Mouse (Mus musculus): ENCODE results near the gene Ocel1. TPM values are rescaled to one million over a fixed set of nuclear protein-coding genes. Genes with fewer than 3 reads are reported as not detected.
A peak's percentile ranks its signal among the peaks of the same experiment; 100 is the strongest.

The Ocel1 gene
- polyA plus RNA-seq, 2 experiments, result 3.8 to 4.2 TPM

- Histone ChIP-seq H3K36me3 (ENCODE audit: control insufficient read depth, insufficient read depth, low read length) (no peaks in the 10 kb centered on the region), H3K27me3 (ENCODE audit: control insufficient read depth, insufficient read depth, low read length) (no peaks in the 10 kb centered on the region), H3K27ac (replicated peaks; ENCODE audit: low read depth, low read length) (no peak overlapping the region), H3K9me3 (ENCODE audit: control insufficient read depth, low read length) (no peaks in the 10 kb centered on the region), H3K9ac (ENCODE audit: low read depth, low read length, severe bottlenecking) (no peak overlapping the region), H3K4me3 (replicated peaks; ENCODE audit: low read length) (no peak overlapping the region), H3K4me1 (ENCODE audit: control insufficient read depth, insufficient read depth, low read length) (peaks cover 2% of the 10 kb centered on the region; the same call in 1 of the 2 replicates), H3K4me2 (replicated peaks; ENCODE audit: low read depth, low read length, severe bottlenecking) (no peak overlapping the region)
- ATAC-seq (ENCODE audit: low FRiP score, low read depth) (no peak), DNase-seq (ENCODE audit: low spot score) (no peak)
- WGBS, result 78% methylated on average over 5 of the region's 5 CpGs
- no peak for TF ChIP-seq POLR2A (IDR thresholded peaks at IDR 0.05; ENCODE audit: borderline replicate concordance, extremely low read depth, insufficient read depth, insufficient read length)
Observed at GRCm38 (mm10) chr8:71392391-71392790, 21.3 kb downstream of the Ocel1 start.

GRCm38 (mm10) chr8:71392871-71393270, 21.8 kb downstream of the Ocel1 start:
- no peak overlapping the region for H3K27ac ChIP-seq (replicated peaks; ENCODE audit: low read depth, low read length)
- ATAC-seq (ENCODE audit: low FRiP score, low read depth) (no peak), DNase-seq (ENCODE audit: low spot score) (peak; percentile 57)
- peaks cover 5% of the 10 kb centered on the region; the same call in 1 of the 2 replicates for H3K4me1 ChIP-seq (ENCODE audit: control insufficient read depth, insufficient read depth, low read length)
- no peak overlapping the region for H3K4me3 ChIP-seq (replicated peaks; ENCODE audit: low read length)
- no peaks in the 10 kb centered on the region for H3K36me3 ChIP-seq (ENCODE audit: control insufficient read depth, insufficient read depth, low read length)
- H3K4me2 ChIP-seq (replicated peaks; ENCODE audit: low read depth, low read length, severe bottlenecking), result 0 out of 2 replicates have a peak overlapping the region, but pooled peaks have one; percentile 15
- H3K9ac ChIP-seq (ENCODE audit: low read depth, low read length, severe bottlenecking), result no peak overlapping the region
- TF ChIP-seq POLR2A (IDR thresholded peaks at IDR 0.05; ENCODE audit: borderline replicate concordance, extremely low read depth, insufficient read depth, insufficient read length), result no peak
- WGBS, result 9% methylated on average over 3 of the region's 3 CpGs
- no peaks in the 10 kb centered on the region for H3K27me3 ChIP-seq (ENCODE audit: control insufficient read depth, insufficient read depth, low read length)
- no peaks in the 10 kb centered on the region for H3K9me3 ChIP-seq (ENCODE audit: control insufficient read depth, low read length)

GRCm38 (mm10) chr8:71394481-71394880, 23.4 kb downstream of the Ocel1 start:
- DNase-seq (ENCODE audit: low spot score) (no peak), ATAC-seq (ENCODE audit: low FRiP score, low read depth) (no peak)
- peaks cover 10% of the 10 kb centered on the region for H3K36me3 ChIP-seq (ENCODE audit: control insufficient read depth, insufficient read depth, low read length)
- no peak overlapping the region for H3K27ac ChIP-seq (replicated peaks; ENCODE audit: low read depth, low read length)
- WGBS, result 78% methylated on average over 7 of the region's 7 CpGs
- no peak for TF ChIP-seq POLR2A (IDR thresholded peaks at IDR 0.05; ENCODE audit: borderline replicate concordance, extremely low read depth, insufficient read depth, insufficient read length)
- H3K9me3 ChIP-seq (ENCODE audit: control insufficient read depth, low read length), result no peaks in the 10 kb centered on the region
- H3K27me3 ChIP-seq (ENCODE audit: control insufficient read depth, insufficient read depth, low read length), result no peaks in the 10 kb centered on the region
- H3K4me3 ChIP-seq (replicated peaks; ENCODE audit: low read length), result no peak overlapping the region
- H3K4me1 ChIP-seq (ENCODE audit: control insufficient read depth, insufficient read depth, low read length), result peaks cover 5% of the 10 kb centered on the region; the same call in 1 of the 2 replicates
- no peak overlapping the region for H3K9ac ChIP-seq (ENCODE audit: low read depth, low read length, severe bottlenecking)
- 0 out of 2 replicates have a peak overlapping the region, but pooled peaks have one; percentile 1 for H3K4me2 ChIP-seq (replicated peaks; ENCODE audit: low read depth, low read length, severe bottlenecking)

GRCm38 (mm10) chr8:71395071-71395470, 24.0 kb downstream of the Ocel1 start:
- H3K27me3 ChIP-seq (ENCODE audit: control insufficient read depth, insufficient read depth, low read length), result no peaks in the 10 kb centered on the region
- DNase-seq (ENCODE audit: low spot score) (no peak), ATAC-seq (ENCODE audit: low FRiP score, low read depth) (no peak)
- 86% methylated on average over 9 of the region's 10 CpGs for WGBS
- no peaks in the 10 kb centered on the region for H3K9me3 ChIP-seq (ENCODE audit: control insufficient read depth, low read length)
- H3K4me3 ChIP-seq (replicated peaks; ENCODE audit: low read length), result no peak overlapping the region
- H3K27ac ChIP-seq (replicated peaks; ENCODE audit: low read depth, low read length), result no peak overlapping the region
- H3K4me2 ChIP-seq (replicated peaks; ENCODE audit: low read depth, low read length, severe bottlenecking), result 0 out of 2 replicates have a peak overlapping the region, but pooled peaks have one; percentile 1
- H3K4me1 ChIP-seq (ENCODE audit: control insufficient read depth, insufficient read depth, low read length), result peaks cover 5% of the 10 kb centered on the region; the same call in 1 of the 2 replicates
- no peak overlapping the region for H3K9ac ChIP-seq (ENCODE audit: low read depth, low read length, severe bottlenecking)
- TF ChIP-seq POLR2A (IDR thresholded peaks at IDR 0.05; ENCODE audit: borderline replicate concordance, extremely low read depth, insufficient read depth, insufficient read length), result no peak
- H3K36me3 ChIP-seq (ENCODE audit: control insufficient read depth, insufficient read depth, low read length), result peaks cover 14% of the 10 kb centered on the region

- H3K4me3 ChIP-seq (replicated peaks; ENCODE audit: low read length), result peak within 1 kb of the TSS; percentile 83
- TF ChIP-seq POLR2A (IDR thresholded peaks at IDR 0.05; ENCODE audit: borderline replicate concordance, extremely low read depth, insufficient read depth, insufficient read length), result no peak
- peak within 1 kb of the TSS; percentile 86 for H3K4me2 ChIP-seq (replicated peaks; ENCODE audit: low read depth, low read length, severe bottlenecking)
- ATAC-seq (ENCODE audit: low FRiP score, low read depth), result no peak
- WGBS, result 87% methylated on average over 9 of the region's 9 CpGs
- no peaks in the 10 kb centered on the region for H3K9me3 ChIP-seq (ENCODE audit: control insufficient read depth, low read length)
- no peak for DNase-seq (ENCODE audit: low spot score)
- H3K4me1 ChIP-seq (ENCODE audit: control insufficient read depth, insufficient read depth, low read length), result peaks cover 5% of the 10 kb centered on the region; the same call in 1 of the 2 replicates
- peaks cover 16% of the 10 kb centered on the region for H3K36me3 ChIP-seq (ENCODE audit: control insufficient read depth, insufficient read depth, low read length)
- H3K9ac ChIP-seq (ENCODE audit: low read depth, low read length, severe bottlenecking), result no peak within 1 kb of the TSS
- no peaks in the 10 kb centered on the region for H3K27me3 ChIP-seq (ENCODE audit: control insufficient read depth, insufficient read depth, low read length)
- no peak within 1 kb of the TSS for H3K27ac ChIP-seq (replicated peaks; ENCODE audit: low read depth, low read length)
Observed at GRCm38 (mm10) chr8:71395629-71396028, 24.5 kb downstream of the Ocel1 start, which contains the start of gene Ushbp1. TSS of gene Ushbp1 (minus strand) at chr8:71395802.

Measured in limb, embryonic 14.5 days (tissue).